Mouse (Mus musculus) ES-E14 (cell line): ENCODE results near the gene Slc2a4. TPM values are rescaled to one million over a fixed set of nuclear protein-coding genes. Genes with fewer than 3 reads are reported as not detected.

Source experiments
- DNase-seq: peaks from one replicate; pipeline ENCODE4 v3.0.0-alpha.2; 2013; ENCODE audit warnings: low read depth, low spot score
- H3K27ac ChIP-seq: 2 replicates; pipeline ENCODE4 v1.5.1; 2012; ENCODE audit warnings: low read depth, mild to moderate bottlenecking, low read length, moderate library complexity, mixed read lengths; ENCODE audit not compliant: poor library complexity, insufficient read depth, severe bottlenecking
- H3K36me3 ChIP-seq: 2 replicates; pipeline ENCODE4 v1.6.1; 2012; ENCODE audit warnings: mild to moderate bottlenecking, low read length, moderate library complexity, mixed read lengths; ENCODE audit not compliant: control insufficient read depth, poor library complexity, insufficient read depth, severe bottlenecking
- H3K4me1 ChIP-seq, 2 experiments: fragments of 150-350 bp in 1 of 2; sonication (generic) in 1 of 2; 2 replicates each; pipeline ENCODE4 v1.6.1; 2012; ENCODE audit warnings: low read length in 2 of 2, mild to moderate bottlenecking in 1 of 2, mixed read lengths in 1 of 2; ENCODE audit not compliant: control insufficient read depth in 2 of 2, insufficient read depth in 2 of 2, poor library complexity in 1 of 2
- H3K4me3 ChIP-seq, 2 experiments: fragments of 150-350 bp in 1 of 2; sonication (generic) in 1 of 2; 2 replicates each; pipeline ENCODE4 v1.5.1; 2012; ENCODE audit warnings: low read length in 2 of 2, low read depth in 1 of 2, mild to moderate bottlenecking in 1 of 2, mixed read lengths in 1 of 2; ENCODE audit not compliant: insufficient read depth in 1 of 2, poor library complexity in 1 of 2, severe bottlenecking in 1 of 2
- H3K9ac ChIP-seq: 2 replicates; pipeline ENCODE4 v1.6.1; 2012; ENCODE audit warnings: low read depth, mild to moderate bottlenecking, low read length, mixed read lengths; ENCODE audit not compliant: poor library complexity, insufficient read depth, severe bottlenecking
- H3K9me3 ChIP-seq: fragments of 150-350 bp; sonication (generic); 2 replicates; pipeline ENCODE4 v1.6.1; 2012; ENCODE audit warnings: low read depth, mild to moderate bottlenecking, low read length; ENCODE audit not compliant: control insufficient read depth, insufficient read depth
- CHD2 ChIP-seq: IDR thresholded peaks from 2 replicates; pipeline ENCODE4 v1.6.1; 2014; ENCODE audit warnings: mild to moderate bottlenecking, low read depth, low read length, inconsistent platforms
- HCFC1 ChIP-seq: IDR thresholded peaks from 2 replicates; pipeline ENCODE4 v1.6.1; 2012; ENCODE audit warnings: low read length, inconsistent platforms, borderline replicate concordance; ENCODE audit not compliant: insufficient read depth
- MAFK ChIP-seq: IDR thresholded peaks from 2 replicates; pipeline ENCODE4 v1.6.1; 2014; ENCODE audit warnings: mild to moderate bottlenecking, low read depth, low read length, inconsistent platforms; ENCODE audit not compliant: insufficient read depth
- ZC3H11A ChIP-seq: IDR thresholded peaks from 2 replicates; pipeline ENCODE4 v1.6.1; 2012; ENCODE audit warnings: low read depth, mild to moderate bottlenecking, inconsistent platforms, low read length, borderline replicate concordance
- ZNF384 ChIP-seq: IDR thresholded peaks from 2 replicates; pipeline ENCODE4 v1.6.1; 2012; ENCODE audit warnings: low read depth, low read length, inconsistent platforms
- in situ Hi-C, 2 experiments: fragments of 600-800 bp; cut with MboI; formaldehyde crosslinking; loops; one replicate each; pipeline ENCODE4 v1.15.1; 2025; ENCODE audit warnings: low sequenced_read_pairs in 2 of 2, inconsistent platforms in 1 of 2; ENCODE audit not compliant: unreplicated experiment in 2 of 2
- total RNA-seq: library from RNA; depleted of rRNA; stranded (reverse); fragments of 300-350 nt; gene quantifications from 2 replicates; pipeline ENCODE4 v1.2.3, GENCODE M21; 2012

The Slc2a4 gene
- total RNA-seq, 1 experiment: 2.6 TPM

DNA sequence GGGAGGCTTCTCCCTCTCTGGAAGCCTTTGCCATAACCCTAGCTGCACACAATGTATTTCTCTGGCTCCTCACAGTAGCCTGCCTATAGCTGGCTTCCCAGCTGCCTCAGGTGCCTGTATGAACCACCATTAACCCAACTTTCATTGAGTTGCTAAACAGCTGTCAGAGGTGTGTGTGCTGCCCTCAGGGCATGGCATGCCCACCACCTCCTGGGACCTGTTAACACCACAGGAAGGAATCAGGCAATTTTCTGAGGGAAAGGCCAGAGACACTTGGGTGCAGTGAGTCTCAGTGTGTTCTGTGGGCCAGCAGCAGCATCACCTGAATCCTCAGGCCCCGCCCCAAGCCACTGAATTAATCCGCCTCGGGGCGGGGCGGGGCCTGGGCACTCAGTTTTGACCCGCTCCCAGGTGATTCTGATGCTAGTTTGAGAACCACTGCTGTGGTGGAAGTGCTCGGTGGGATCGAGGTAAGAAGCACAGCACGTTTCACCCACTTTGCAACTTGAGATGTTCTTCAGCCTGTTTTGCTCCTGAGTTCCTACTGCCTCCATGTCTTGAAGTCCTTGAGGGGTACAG, 9.5 kb downstream of the Slc2a4 start:
- no peak overlapping the region for H3K27ac ChIP-seq
- in situ Hi-C loops: loop anchor here in 1 of 2 experiments (10.0 kb wide), 1 partner anchor 276 kb away; the partner anchor contains the start of gene Slc16a11
- DNase-seq: no peak
- TF ChIP-seq ZNF384: no peak
- no peak for TF ChIP-seq MAFK
- no peak for TF ChIP-seq HCFC1
- no peak for TF ChIP-seq ZC3H11A
- no peak for TF ChIP-seq CHD2
- no peaks in the 10 kb centered on the region for H3K9me3 ChIP-seq
- no peaks in the 10 kb centered on the region for H3K36me3 ChIP-seq
- no peak overlapping the region for H3K4me3 ChIP-seq
- no peak overlapping the region for H3K9ac ChIP-seq
- peaks cover 0 to 24% of the 10 kb centered on the region in 2 experiments; a peak in 2 of 4 replicates for H3K4me1 ChIP-seq

DNA sequence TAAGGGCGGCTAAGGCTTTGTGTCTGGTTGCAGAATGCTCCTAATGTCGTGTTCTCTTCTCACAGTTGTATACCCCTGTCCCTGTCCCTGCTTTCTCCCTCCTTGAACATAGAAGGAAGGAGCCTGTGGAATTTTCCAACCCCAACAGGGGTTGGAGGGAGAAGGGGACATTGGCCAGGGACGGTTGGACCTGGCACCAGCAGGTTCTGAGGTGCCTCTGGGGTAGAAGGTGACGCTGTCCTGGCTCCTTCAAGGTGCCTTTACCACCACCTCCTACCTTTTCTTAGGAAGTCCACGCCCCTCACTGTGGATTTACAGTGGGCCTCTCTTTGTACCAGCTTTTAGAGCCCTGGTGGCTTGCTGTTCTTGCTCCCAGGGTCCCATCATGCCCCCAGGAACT, 10.2 kb downstream of the Slc2a4 start:
- H3K9me3 ChIP-seq: no peaks in the 10 kb centered on the region
- no peak overlapping the region for H3K9ac ChIP-seq
- no peak overlapping the region for H3K27ac ChIP-seq
- TF ChIP-seq MAFK (no peak), CHD2 (no peak), ZC3H11A (no peak), ZNF384 (no peak), HCFC1 (no peak)
- no peak for DNase-seq
- H3K4me3 ChIP-seq: no peak overlapping the region
- H3K4me1 ChIP-seq: peaks cover 0 to 24% of the 10 kb centered on the region in 2 experiments; a peak in 2 of 4 replicates
- no peaks in the 10 kb centered on the region for H3K36me3 ChIP-seq
- in situ Hi-C loops: loop anchor here in 1 of 2 experiments (10.0 kb wide), 1 partner anchor 277 kb away; the partner anchor contains the start of gene Slc16a11

DNA sequence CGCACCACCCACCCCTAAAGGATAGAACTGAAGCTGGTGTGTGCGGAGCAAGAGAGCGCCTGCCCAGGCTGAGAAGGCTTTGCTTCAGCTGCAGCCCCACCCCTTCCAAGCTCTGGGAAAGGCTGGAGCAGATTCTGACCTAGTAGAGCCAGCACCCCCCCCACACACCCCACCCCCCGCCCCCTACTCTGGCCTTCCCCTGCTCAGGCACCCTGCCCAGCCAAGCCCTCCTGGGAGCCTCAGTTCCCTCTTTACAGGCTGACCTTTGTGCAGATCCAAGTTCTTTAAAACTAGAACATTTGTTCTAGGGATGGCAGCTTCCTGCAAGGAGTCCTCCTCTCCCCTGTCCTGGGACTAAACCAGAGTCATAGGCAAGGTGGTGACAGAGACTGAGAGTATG, 10.6 kb downstream of the Slc2a4 start:
- Histone ChIP-seq H3K9ac (no peak overlapping the region), H3K9me3 (no peaks in the 10 kb centered on the region), H3K27ac (no peak overlapping the region), H3K36me3 (no peaks in the 10 kb centered on the region), H3K4me1 (peaks cover 0 to 24% of the 10 kb centered on the region in 2 experiments; a peak in 2 of 4 replicates), H3K4me3 (no peak overlapping the region)
- in situ Hi-C loops: loop anchor here in 1 of 2 experiments (10.0 kb wide), 1 partner anchor 277 kb away; the partner anchor contains the start of gene Slc16a11
- no peak for TF ChIP-seq MAFK
- no peak for TF ChIP-seq HCFC1
- TF ChIP-seq ZNF384: no peak
- no peak for TF ChIP-seq CHD2
- no peak for TF ChIP-seq ZC3H11A
- DNase-seq: no peak

DNA sequence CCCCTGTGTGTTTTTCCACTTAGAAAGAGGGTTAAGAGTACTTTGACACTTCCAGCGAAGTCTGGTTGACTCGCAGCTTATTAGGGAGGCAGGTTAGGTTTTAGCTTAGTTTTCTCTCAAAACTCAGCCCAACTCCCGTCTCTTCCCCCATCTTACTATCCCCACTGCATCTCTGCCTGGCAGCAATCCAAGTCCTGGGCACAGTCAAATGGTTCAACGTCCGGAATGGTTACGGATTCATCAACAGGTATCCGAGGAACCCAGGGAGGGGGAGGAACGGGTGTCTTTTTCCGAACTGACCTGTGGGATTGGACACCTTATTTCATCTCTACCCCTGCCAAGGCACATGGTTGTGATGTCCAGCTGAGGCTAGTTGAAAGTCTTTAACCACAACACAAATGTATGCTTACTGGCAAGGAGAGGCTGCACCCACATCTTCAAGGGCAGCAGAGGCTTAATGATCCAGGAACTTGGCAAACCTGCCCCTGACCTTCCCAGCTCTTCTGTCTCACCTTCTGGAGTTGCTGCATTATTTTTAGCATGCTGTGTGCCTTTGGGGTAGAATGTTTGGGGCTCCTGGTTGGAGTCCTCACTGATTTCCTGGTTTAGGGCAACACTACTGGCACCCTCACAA, 11.2 kb downstream of the Slc2a4 start:
- Histone ChIP-seq H3K27ac (no peak overlapping the region), H3K9ac (peak overlapping the region; percentile 49; the same call in 1 of the 2 replicates), H3K4me1 (peaks cover 0 to 24% of the 10 kb centered on the region in 2 experiments; a peak in 2 of 4 replicates), H3K9me3 (no peaks in the 10 kb centered on the region), H3K36me3 (no peaks in the 10 kb centered on the region), H3K4me3 (peak overlapping the region; percentile 59 to 82; a peak in 3 of 4 replicates)
- in situ Hi-C loops: loop anchor here in 1 of 2 experiments (10.0 kb wide), 1 partner anchor 278 kb away; the partner anchor contains the start of gene Slc16a11
- no peak for DNase-seq
- TF ChIP-seq MAFK (no peak), ZNF384 (no peak), HCFC1 (no peak), ZC3H11A (no peak), CHD2 (no peak)
